Mouse (Mus musculus) heart, embryonic 12.5 days (tissue): ENCODE measurements around the gene Ptk7. TPM values are rescaled to one million over a fixed set of nuclear protein-coding genes. Genes with fewer than 3 reads are reported as not detected.
A peak's percentile ranks its signal among the peaks of the same experiment; 100 is the strongest.

Experiments
- ATAC-seq: fragments of 200-750 bp; cut with Nextera tagmentation; 2 replicates; pipeline ENCODE4 v1.8.0; 2017; ENCODE audit warnings: moderate TSS enrichment, moderate library complexity; ENCODE audit not compliant: insufficient number of reproducible peaks, low FRiP score
- H3K27ac ChIP-seq: fragments of 300-500 bp; sonication (generic); 2 replicates; pipeline ENCODE4 v1.5.1; 2016; ENCODE audit warnings: mild to moderate bottlenecking, moderate library complexity; ENCODE audit not compliant: poor library complexity, severe bottlenecking
- H3K27me3 ChIP-seq: fragments of 300-500 bp; sonication (generic); replicated peaks from 2 replicates; pipeline ENCODE4 v1.6.1; 2016; ENCODE audit warnings: mild to moderate bottlenecking, moderate library complexity
- H3K36me3 ChIP-seq: fragments of 300-500 bp; sonication (generic); 2 replicates; pipeline ENCODE4 v1.6.1; 2016; ENCODE audit warnings: mild to moderate bottlenecking, moderate library complexity
- H3K4me1 ChIP-seq: fragments of 300-500 bp; sonication (generic); replicated peaks from 2 replicates; pipeline ENCODE4 v1.6.1; 2016; ENCODE audit warnings: mild to moderate bottlenecking
- H3K4me2 ChIP-seq: fragments of 300-500 bp; sonication (generic); 2 replicates; pipeline ENCODE4 v1.6.1; 2016; ENCODE audit warnings: mild to moderate bottlenecking, moderate library complexity
- H3K4me3 ChIP-seq: fragments of 300-500 bp; sonication (generic); 2 replicates; pipeline ENCODE4 v1.5.1; 2016; ENCODE audit warnings: mild to moderate bottlenecking
- H3K9ac ChIP-seq: fragments of 300-500 bp; sonication (generic); 2 replicates; pipeline ENCODE4 v1.6.1; 2016; ENCODE audit warnings: mild to moderate bottlenecking, moderate library complexity
- H3K9me3 ChIP-seq: fragments of 300-500 bp; sonication (generic); replicated peaks from 2 replicates; pipeline ENCODE4 v1.6.1; 2016; ENCODE audit warnings: mild to moderate bottlenecking, moderate library complexity
- whole genome bisulfite sequencing: fragments of 180-500 bp; shearing (Covaris S2); methylation state at CpG from one replicate; pipeline ENCODE4 v1.1.7; 2016; 5-methylcytosine and 5-hydroxymethylcytosine counted together
- polyA plus RNA-seq: library from polyadenylated mRNA; unstranded; fragments of >200 nt; fragmentation: Nextera tagmentation; extraction: Ambion mirVana; gene quantifications from 2 replicates; pipeline ENCODE4 v1.2.1, GENCODE M21; 2016

Ptk7 gene
- 68.5 and 71.4 TPM in 2 replicates for polyA plus RNA-seq

GRCm38 (mm10) chr17:46628791-46629684, at the start of gene Ptk7:
Gene Ptk7 (minus strand): TSS chr17:46629504.
- Histone ChIP-seq H3K27ac (peak within 1 kb of the TSS; percentile 94), H3K4me1 (peaks cover 59% of the 10 kb centered on the region), H3K27me3 (no peaks in the 10 kb centered on the region), H3K36me3 (peaks cover 25% of the 10 kb centered on the region), H3K4me3 (peak within 1 kb of the TSS; percentile 79), H3K9ac (peak within 1 kb of the TSS; percentile 95), H3K4me2 (peak within 1 kb of the TSS; percentile 88), H3K9me3 (no peaks in the 10 kb centered on the region)
- 0% methylated on average over 75 of the region's 90 CpGs for WGBS
- ATAC-seq = peak; percentile 78

GRCm38 (mm10) chr17:46678911-46679310, 49.6 kb upstream of the Ptk7 start:
- peaks cover 45% of the 10 kb centered on the region for H3K4me1 ChIP-seq
- peak overlapping the region; percentile 81 for H3K4me2 ChIP-seq
- H3K27ac ChIP-seq = peak overlapping the region; percentile 94
- H3K36me3 ChIP-seq = peaks cover 55% of the 10 kb centered on the region
- ATAC-seq = no peak
- no peaks in the 10 kb centered on the region for H3K27me3 ChIP-seq
- H3K9me3 ChIP-seq = no peaks in the 10 kb centered on the region
- WGBS = 24% methylated on average over 9 of the region's 9 CpGs
- H3K9ac ChIP-seq = peak overlapping the region; percentile 84
- peak overlapping the region; percentile 81 for H3K4me3 ChIP-seq

- Histone ChIP-seq H3K4me2 (peak within 1 kb of the TSS; percentile 81), H3K9ac (peak within 1 kb of the TSS; percentile 84), H3K36me3 (peaks cover 50% of the 10 kb centered on the region), H3K4me1 (peaks cover 43% of the 10 kb centered on the region), H3K4me3 (peak within 1 kb of the TSS; percentile 81), H3K27me3 (no peaks in the 10 kb centered on the region), H3K9me3 (no peaks in the 10 kb centered on the region), H3K27ac (peak within 1 kb of the TSS; percentile 94)
- 69% methylated on average over 9 of the region's 9 CpGs for whole genome bisulfite sequencing
- ATAC-seq = no peak
These were observed 49.1 kb upstream of the Ptk7 start, which contains the start of gene Mea1 for GRCm38 (mm10) chr17:46678416-46678815. Gene Mea1 (plus strand): TSS chr17:46678793.

GRCm38 (mm10) chr17:46674530-46675283, 45.4 kb upstream of the Ptk7 start:
- H3K27me3 ChIP-seq = no peaks in the 10 kb centered on the region
- H3K27ac ChIP-seq = peak overlapping the region; percentile 80
- H3K4me1 ChIP-seq = peaks cover 44% of the 10 kb centered on the region
- H3K36me3 ChIP-seq = peaks cover 56% of the 10 kb centered on the region
- H3K4me2 ChIP-seq = peak overlapping the region; percentile 80
- H3K9ac ChIP-seq = peak overlapping the region; percentile 71
- peak overlapping the region; percentile 84 for H3K4me3 ChIP-seq
- WGBS = 23% methylated on average over 15 of the region's 15 CpGs
- H3K9me3 ChIP-seq = no peaks in the 10 kb centered on the region
- ATAC-seq = peak; percentile 20; the same call in 1 of the 2 replicates

GRCm38 (mm10) chr17:46673850-46674529, 44.7 kb upstream of the Ptk7 start, which contains the start of gene Rrp36:
Gene Rrp36 (minus strand): TSS chr17:46674352.
- 1% methylated on average over 43 of the region's 43 CpGs for whole genome bisulfite sequencing
- H3K36me3 ChIP-seq = peaks cover 63% of the 10 kb centered on the region
- H3K27me3 ChIP-seq = no peaks in the 10 kb centered on the region
- H3K4me3 ChIP-seq = peak within 1 kb of the TSS; percentile 84
- peak within 1 kb of the TSS; percentile 80 for H3K4me2 ChIP-seq
- peak within 1 kb of the TSS; percentile 86 for H3K9ac ChIP-seq
- H3K9me3 ChIP-seq = 0 out of 2 replicates have a peak, but pooled peaks cover 5% of the 10 kb centered on the region
- peaks cover 38% of the 10 kb centered on the region for H3K4me1 ChIP-seq
- peak; percentile 88 for ATAC-seq
- peak within 1 kb of the TSS; percentile 80 for H3K27ac ChIP-seq

GRCm38 (mm10) chr17:46669911-46670310, 40.6 kb upstream of the Ptk7 start:
- ATAC-seq = no peak
- no peak overlapping the region for H3K9ac ChIP-seq
- 0 out of 2 replicates have a peak, but pooled peaks cover 5% of the 10 kb centered on the region for H3K9me3 ChIP-seq
- H3K4me3 ChIP-seq = no peak overlapping the region
- peaks cover 62% of the 10 kb centered on the region for H3K36me3 ChIP-seq
- no peak overlapping the region for H3K4me2 ChIP-seq
- H3K27ac ChIP-seq = no peak overlapping the region
- no peaks in the 10 kb centered on the region for H3K27me3 ChIP-seq
- peaks cover 18% of the 10 kb centered on the region for H3K4me1 ChIP-seq
- WGBS = 92% methylated on average over 10 of the region's 10 CpGs

GRCm38 (mm10) chr17:46667712-46668111, 38.4 kb upstream of the Ptk7 start:
- Histone ChIP-seq H3K27ac (no peak overlapping the region), H3K9ac (no peak overlapping the region), H3K4me2 (no peak overlapping the region), H3K9me3 (0 out of 2 replicates have a peak, but pooled peaks cover 5% of the 10 kb centered on the region), H3K36me3 (peaks cover 79% of the 10 kb centered on the region), H3K4me3 (no peak overlapping the region), H3K27me3 (no peaks in the 10 kb centered on the region), H3K4me1 (peaks cover 2% of the 10 kb centered on the region; the same call in 1 of the 2 replicates)
- ATAC-seq = no peak
- 88% methylated on average over 16 of the region's 16 CpGs for WGBS

- H3K9ac ChIP-seq = no peak overlapping the region
- H3K27ac ChIP-seq = no peak overlapping the region
- H3K36me3 ChIP-seq = peaks cover 96% of the 10 kb centered on the region
- H3K4me3 ChIP-seq = no peak overlapping the region
- H3K9me3 ChIP-seq = no peaks in the 10 kb centered on the region
- WGBS = 90% methylated on average over 5 of the region's 5 CpGs
- no peaks in the 10 kb centered on the region for H3K4me1 ChIP-seq
- H3K4me2 ChIP-seq = no peak overlapping the region
- no peaks in the 10 kb centered on the region for H3K27me3 ChIP-seq
- ATAC-seq = no peak
These were observed 33.4 kb upstream of the Ptk7 start for GRCm38 (mm10) chr17:46662730-46663129.

- no peak for ATAC-seq
These were observed 32.7 kb upstream of the Ptk7 start for GRCm38 (mm10) chr17:46661981-46662380.

GRCm38 (mm10) chr17:46661351-46661750, 32.0 kb upstream of the Ptk7 start:
- Histone ChIP-seq H3K36me3 (peaks cover 98% of the 10 kb centered on the region), H3K27me3 (no peaks in the 10 kb centered on the region), H3K4me3 (no peak overlapping the region), H3K4me1 (no peaks in the 10 kb centered on the region), H3K27ac (no peak overlapping the region), H3K9me3 (no peaks in the 10 kb centered on the region), H3K4me2 (no peak overlapping the region), H3K9ac (0 out of 2 replicates have a peak overlapping the region, but pooled peaks have one; percentile 28)
- WGBS = 89% methylated on average over 9 of the region's 9 CpGs
- ATAC-seq = no peak

More at GRCm38 (mm10) chr17:46661981-46662380, 32.7 kb upstream of the Ptk7 start:
- WGBS = 91% methylated on average over 12 of the region's 12 CpGs
- Histone ChIP-seq H3K9me3 (no peaks in the 10 kb centered on the region), H3K27ac (no peak overlapping the region), H3K4me1 (no peaks in the 10 kb centered on the region), H3K9ac (no peak overlapping the region), H3K36me3 (peaks cover 98% of the 10 kb centered on the region), H3K4me2 (no peak overlapping the region), H3K4me3 (no peak overlapping the region), H3K27me3 (no peaks in the 10 kb centered on the region)
